Mouse (Mus musculus) heart, adult 2 months (tissue): Measurements from ENCODE around the gene Slc22a14. TPM values are rescaled to one million over a fixed set of nuclear protein-coding genes. Genes with fewer than 3 reads are reported as not detected.

ENCODE experiments used
- DNase-seq, 2 experiments: peaks; one replicate each; pipeline ENCODE4 v3.0.0; 2021
- H3K27ac ChIP-seq: fragments of 200-600 bp; 2 replicates; pipeline ENCODE4 v1.8.1; 2022
- H3K27me3 ChIP-seq: fragments of 200-500 bp; 2 replicates; pipeline ENCODE4 v1.6.1; 2012; ENCODE audit warnings: mild to moderate bottlenecking, low read length, inconsistent platforms, mixed read lengths; ENCODE audit not compliant: control insufficient read depth, insufficient read depth
- H3K36me3 ChIP-seq: fragments of 200-500 bp; 2 replicates; pipeline ENCODE4 v1.6.1; 2012; ENCODE audit warnings: low read length, inconsistent platforms; ENCODE audit not compliant: control insufficient read depth, insufficient read depth
- H3K4me1 ChIP-seq: fragments of 200-500 bp; 2 replicates; pipeline ENCODE4 v1.6.1; 2011; ENCODE audit warnings: low read length; ENCODE audit not compliant: control insufficient read depth, insufficient read depth
- H3K4me3 ChIP-seq: fragments of 200-600 bp; 2 replicates; pipeline ENCODE4 v1.8.1; 2022
- H3K79me2 ChIP-seq: fragments of 200-500 bp; replicated peaks from 2 replicates; pipeline ENCODE4 v1.6.1; 2012; ENCODE audit warnings: mild to moderate bottlenecking, inconsistent platforms, low read length, moderate library complexity, mixed read lengths; ENCODE audit not compliant: control insufficient read depth, insufficient read depth
- H3K9ac ChIP-seq: fragments of 200-500 bp; 2 replicates; pipeline ENCODE4 v1.6.1; 2012; ENCODE audit warnings: low read depth, mild to moderate bottlenecking, control low read depth, inconsistent platforms, low read length, mixed read lengths
- CTCF ChIP-seq: fragments of 200-600 bp; IDR thresholded peaks from 2 replicates; pipeline ENCODE4 v1.8.1; 2022; ENCODE audit warnings: antibody characterized with exemption, mild to moderate bottlenecking, moderate library complexity
- EP300 ChIP-seq: fragments of 200-500 bp; IDR thresholded peaks from 2 replicates; pipeline ENCODE4 v1.6.1; 2011; ENCODE audit warnings: low read depth, low read length, control low read depth; ENCODE audit not compliant: insufficient read depth
- POLR2A ChIP-seq: fragments of 200-500 bp; IDR thresholded peaks from 2 replicates; pipeline ENCODE4 v1.6.1; 2011; ENCODE audit warnings: mild to moderate bottlenecking, low read depth, low read length, control low read depth; ENCODE audit not compliant: insufficient read depth
- WGBS: fragments of 180-500 bp; shearing (Covaris S2); methylation state at CpG from one replicate; pipeline ENCODE4 v1.1.7; 2018; 5-methylcytosine and 5-hydroxymethylcytosine counted together
- intact Hi-C: fragments of 180-260 bp; cut with DNase I; formaldehyde crosslinking; loops from one replicate; pipeline ENCODE4 v1.15.1; 2025
- polyA plus RNA-seq: library from polyadenylated mRNA; depleted of rRNA; stranded (reverse); fragments of >200 nt; gene quantifications from 2 replicates; pipeline ENCODE4 v1.2.3, GENCODE M21; 2012
- total RNA-seq, 2 experiments: library from RNA; stranded (reverse); gene quantifications; 2 replicates each; pipeline ENCODE4 v1.2.3; 2021

Slc22a14 gene
- total and polyA plus RNA-seq, 3 experiments, result 0.78 TPM; not detected in 2

DNA sequence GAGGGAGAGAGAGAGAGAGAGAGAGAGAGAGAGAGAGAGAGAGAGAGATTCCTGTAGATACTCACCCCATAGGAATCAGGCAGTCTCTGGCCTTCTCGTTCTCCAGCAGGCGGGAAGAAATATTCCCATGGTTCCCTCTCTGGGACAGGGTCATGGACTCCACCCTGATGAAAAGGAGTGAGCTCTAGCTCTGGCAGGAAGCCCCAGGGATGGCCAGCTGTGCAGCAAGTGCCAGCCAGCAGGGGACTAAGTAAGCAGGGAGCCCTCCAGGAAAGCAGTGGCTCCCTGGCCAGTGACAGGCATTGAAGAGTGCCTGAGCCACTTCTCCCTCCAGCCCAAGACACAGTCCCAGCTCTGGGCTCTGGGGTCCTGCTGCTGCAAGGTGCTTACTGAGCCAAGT is 213.6 kb downstream of the Slc22a14 start:
- Histone ChIP-seq H3K4me1 (no peaks in the 10 kb centered on the region), H3K27me3 (0 out of 2 replicates have a peak, but pooled peaks cover 2% of the 10 kb centered on the region), H3K27ac (no peak overlapping the region), H3K36me3 (no peaks in the 10 kb centered on the region), H3K9ac (no peak overlapping the region), H3K79me2 (no peaks in the 10 kb centered on the region), H3K4me3 (no peak overlapping the region)
- WGBS, result 53% methylated on average over 2 of the region's 2 CpGs
- intact Hi-C loops, result no loop called here
- no peak for DNase-seq
- TF ChIP-seq POLR2A, result no peak
- TF ChIP-seq CTCF, result no peak
- TF ChIP-seq EP300, result no peak

DNA sequence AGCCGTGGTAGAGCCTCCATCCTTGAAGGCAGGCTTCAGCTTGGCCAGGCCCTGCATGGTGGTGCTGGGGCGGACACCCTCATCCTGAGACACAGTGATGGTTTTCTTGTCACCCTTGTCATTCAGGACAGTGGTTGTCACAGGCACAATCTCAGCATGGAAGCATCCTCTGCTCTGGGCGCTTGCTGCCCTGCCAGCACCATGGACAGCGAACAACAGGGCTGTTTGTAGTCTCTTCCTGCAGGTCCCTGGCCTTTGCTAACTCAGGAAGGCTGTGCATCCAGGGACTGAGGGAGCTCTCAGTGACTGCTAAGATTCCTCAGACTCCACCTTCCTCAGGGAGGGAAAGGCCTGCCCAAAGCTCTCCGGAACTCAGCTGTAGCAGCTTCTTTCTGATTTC is 215.8 kb downstream of the Slc22a14 start:
- Histone ChIP-seq H3K36me3 (no peaks in the 10 kb centered on the region), H3K79me2 (no peaks in the 10 kb centered on the region), H3K4me3 (no peak overlapping the region), H3K27me3 (no peaks in the 10 kb centered on the region), H3K4me1 (no peaks in the 10 kb centered on the region), H3K27ac (no peak overlapping the region), H3K9ac (no peak overlapping the region)
- 19% methylated on average over 5 of the region's 5 CpGs for WGBS
- intact Hi-C loops, result no loop called here
- TF ChIP-seq CTCF (no peak), EP300 (no peak), POLR2A (no peak)
- DNase-seq, result peak in 1 of 2 experiments; percentile 51

DNA sequence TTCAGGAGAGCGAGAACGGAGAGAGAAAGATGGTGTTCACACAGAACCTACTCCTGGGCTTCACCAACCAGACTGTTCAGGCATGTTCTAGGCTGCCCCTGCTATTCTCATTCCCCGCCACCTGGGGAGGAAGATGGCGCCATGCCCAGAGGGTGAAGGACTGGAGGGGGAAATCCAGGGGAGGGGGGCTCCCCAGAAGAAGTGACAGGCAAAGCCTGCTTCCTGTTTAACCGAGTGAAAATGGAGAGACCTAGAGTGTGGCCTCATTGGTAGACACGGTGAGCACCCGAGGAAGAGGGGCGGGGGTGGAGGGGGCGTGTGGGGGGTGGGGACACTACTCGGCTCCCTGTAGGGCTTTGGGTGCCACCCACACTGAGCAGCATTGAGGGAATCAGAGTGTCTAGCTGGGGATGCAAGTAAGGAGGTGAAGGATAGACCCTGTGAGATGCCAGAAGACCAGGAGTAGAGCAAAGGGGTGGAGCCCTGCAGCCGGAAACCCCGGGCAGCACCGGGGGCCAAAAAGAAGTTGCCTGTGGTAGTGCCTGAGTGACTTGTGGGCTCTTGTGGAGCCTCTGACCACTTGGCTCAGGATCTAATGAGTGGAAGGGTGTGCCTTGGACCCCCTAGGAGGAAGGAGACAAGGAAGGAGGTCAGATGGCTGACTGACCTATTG is 219.1 kb downstream of the Slc22a14 start:
- Histone ChIP-seq H3K27ac (no peak overlapping the region), H3K9ac (no peak overlapping the region), H3K27me3 (no peaks in the 10 kb centered on the region), H3K4me1 (no peaks in the 10 kb centered on the region), H3K4me3 (no peak overlapping the region), H3K79me2 (no peaks in the 10 kb centered on the region), H3K36me3 (no peaks in the 10 kb centered on the region)
- TF ChIP-seq EP300 (no peak), CTCF (no peak), POLR2A (no peak)
- WGBS, result 59% methylated on average over 13 of the region's 13 CpGs
- intact Hi-C loops, result no loop called here
- no peak for DNase-seq

DNA sequence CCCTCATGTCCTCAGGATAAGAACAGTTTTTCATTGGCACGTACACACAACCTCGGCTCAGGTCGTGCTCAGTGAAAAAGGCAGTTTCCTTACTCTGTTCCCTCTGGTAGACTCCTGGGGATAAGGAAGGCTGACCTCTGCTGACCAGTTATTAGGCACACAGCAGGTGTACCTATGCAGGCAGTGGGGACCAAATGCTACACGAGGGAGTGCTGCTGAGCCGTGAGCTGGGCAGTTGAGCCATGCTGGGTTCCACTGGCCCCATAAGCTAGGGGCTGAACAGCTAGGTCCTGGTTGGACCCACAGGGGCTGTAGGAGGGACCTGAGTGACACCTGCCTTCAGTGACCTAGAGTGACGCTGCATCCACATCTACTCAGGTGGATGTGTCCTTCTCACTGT is 219.7 kb downstream of the Slc22a14 start:
- intact Hi-C loops, result no loop called here
- H3K36me3 ChIP-seq, result no peaks in the 10 kb centered on the region
- DNase-seq, result no peak
- no peak for TF ChIP-seq EP300
- no peak overlapping the region for H3K27ac ChIP-seq
- H3K4me3 ChIP-seq, result no peak overlapping the region
- H3K27me3 ChIP-seq, result no peaks in the 10 kb centered on the region
- no peak overlapping the region for H3K9ac ChIP-seq
- H3K79me2 ChIP-seq, result no peaks in the 10 kb centered on the region
- no peaks in the 10 kb centered on the region for H3K4me1 ChIP-seq
- WGBS, result 70% methylated on average over 6 of the region's 6 CpGs

DNA sequence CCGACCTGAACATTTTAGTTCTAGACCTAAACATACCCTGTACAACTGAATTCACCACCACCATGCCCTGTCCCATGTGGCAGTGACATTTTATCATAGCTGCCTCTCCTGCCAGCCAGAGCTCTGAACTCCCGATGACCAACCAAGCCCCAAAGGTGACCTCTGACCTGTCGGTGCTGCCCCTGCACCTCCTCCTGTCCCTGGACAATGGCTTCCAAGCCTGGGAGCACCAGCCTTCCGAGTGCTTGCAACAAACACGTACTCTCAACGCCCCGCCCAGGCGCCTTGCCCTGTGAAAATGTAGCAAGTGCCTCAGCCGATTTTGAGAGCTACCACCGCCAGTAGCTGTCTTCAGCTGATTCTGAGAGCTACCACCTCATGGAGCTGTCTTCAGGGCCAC is 220.2 kb downstream of the Slc22a14 start:
- H3K79me2 ChIP-seq, result no peaks in the 10 kb centered on the region
- TF ChIP-seq CTCF (no peak), POLR2A (no peak), EP300 (no peak)
- no peaks in the 10 kb centered on the region for H3K27me3 ChIP-seq
- no peaks in the 10 kb centered on the region for H3K36me3 ChIP-seq
- intact Hi-C loops, result no loop called here
- H3K4me3 ChIP-seq, result no peak overlapping the region
- H3K9ac ChIP-seq, result no peak overlapping the region
- DNase-seq, result no peak
- no peaks in the 10 kb centered on the region for H3K4me1 ChIP-seq
- WGBS, result 59% methylated on average over 10 of the region's 10 CpGs
- no peak overlapping the region for H3K27ac ChIP-seq

DNA sequence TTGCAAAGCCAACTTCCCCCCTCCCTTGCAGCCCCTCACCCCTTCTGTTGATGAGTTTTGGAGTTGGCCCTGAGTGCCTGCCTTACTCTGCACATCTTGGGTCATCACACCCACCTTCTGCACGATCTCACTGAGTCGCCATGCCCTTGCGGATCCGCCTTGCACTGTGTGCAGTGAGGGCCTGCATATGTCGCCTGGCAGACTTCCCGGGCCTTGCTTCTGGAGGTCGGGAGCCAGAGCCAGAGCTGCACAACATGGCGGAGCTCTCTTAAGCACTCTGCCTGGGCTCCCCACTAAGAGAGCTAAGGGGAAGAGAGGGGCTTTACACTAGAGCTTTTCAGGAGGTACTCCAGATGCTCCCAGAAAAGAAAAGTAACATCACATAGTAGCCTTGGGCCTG is 220.7 kb downstream of the Slc22a14 start:
- DNase-seq, result no peak
- no peaks in the 10 kb centered on the region for H3K4me1 ChIP-seq
- no peak overlapping the region for H3K27ac ChIP-seq
- H3K79me2 ChIP-seq, result no peaks in the 10 kb centered on the region
- intact Hi-C loops, result no loop called here
- H3K36me3 ChIP-seq, result no peaks in the 10 kb centered on the region
- no peaks in the 10 kb centered on the region for H3K27me3 ChIP-seq
- no peak for TF ChIP-seq POLR2A
- TF ChIP-seq CTCF, result no peak
- TF ChIP-seq EP300, result no peak
- H3K9ac ChIP-seq, result no peak overlapping the region
- no peak overlapping the region for H3K4me3 ChIP-seq
- 73% methylated on average over 8 of the region's 8 CpGs for WGBS
